Mouse (Mus musculus) embryo, embryonic 10 days (tissue): ENCODE results near the gene 1810024B03Rik.

Experiments
- DNase-seq: peaks from one replicate; pipeline ENCODE4 v3.0.0-alpha.2; 2015; ENCODE audit warnings: low spot score

Gene 1810024B03Rik

GRCm38 (mm10) chr2:127182598-127183381 lies 25.3 kb downstream of the 1810024B03Rik start:
- DNase-seq: peak; percentile 91

- DNase-seq: peak; percentile 69
Measured at GRCm38 (mm10) chr2:127166261-127166660, 41.8 kb downstream of the 1810024B03Rik start.

- no peak for DNase-seq
Measured at GRCm38 (mm10) chr2:127165675-127166074, 42.4 kb downstream of the 1810024B03Rik start.

- DNase-seq: no peak
Measured at GRCm38 (mm10) chr2:127145699-127146098, 62.4 kb downstream of the 1810024B03Rik start.

- DNase-seq: peak; percentile 70
Measured at GRCm38 (mm10) chr2:127143158-127144063, 64.7 kb downstream of the 1810024B03Rik start, which contains the start of gene Itpripl1. TSS of gene Itpripl1 (minus strand) at chr2:127143442.

GRCm38 (mm10) chr2:127142577-127143157 lies 65.4 kb downstream of the 1810024B03Rik start:
- no peak for DNase-seq

- no peak for DNase-seq
Measured at GRCm38 (mm10) chr2:127142031-127142430, 66.0 kb downstream of the 1810024B03Rik start.

GRCm38 (mm10) chr2:127140011-127140410 lies 68.1 kb downstream of the 1810024B03Rik start:
- no peak for DNase-seq

- no peak for DNase-seq
Measured at GRCm38 (mm10) chr2:127139605-127140004, 68.5 kb downstream of the 1810024B03Rik start.

GRCm38 (mm10) chr2:127139094-127139493 lies 69.0 kb downstream of the 1810024B03Rik start:
- no peak for DNase-seq

GRCm38 (mm10) chr2:127138449-127138848 lies 69.6 kb downstream of the 1810024B03Rik start:
- DNase-seq: no peak

GRCm38 (mm10) chr2:127137838-127138420 lies 70.2 kb downstream of the 1810024B03Rik start:
- DNase-seq: no peak

GRCm38 (mm10) chr2:127136979-127137378 lies 71.1 kb downstream of the 1810024B03Rik start:
- DNase-seq: peak; percentile 35
